Mouse (Mus musculus): ENCODE measurements around the gene Pgbd5.

GRCm38 (mm10) chr8:124450192-124450895, 10.9 kb upstream of the Pgbd5 start:
- TF ChIP-seq POLR2A (IDR thresholded peaks at IDR 0.05; ENCODE audit: borderline replicate concordance, control insufficient read depth, low read depth, low read length) (no peak), CTCF (IDR thresholded peaks at IDR 0.05; ENCODE audit: control insufficient read depth, insufficient read depth, low read length) (no peak)
